Comparison of ENCODE assay signal across 35 mouse cellular contexts in genomic region chr9:111801381-111801780, GRCm38 (mm10).
"Had no signal": no experiment of that assay in that cellular context is flagged by ENCODE, and none has a peak within 500 bp of the region (broad histone marks: within the 10 kb centered on the region; RNA-seq: fewer than 3 reads in every experiment).

No protein-coding gene starts in this region.

- H3K9me3 ChIP-seq: heart, embryonic 10.5 days; heart, embryonic 12.5 days; heart, embryonic 13.5 days; heart, embryonic 15.5 days; hindbrain, embryonic 10.5 days; hindbrain, embryonic 12.5 days; hindbrain, embryonic 13.5 days; hindbrain, embryonic 15.5 days; intestine, embryonic 15.5 days; kidney, embryonic 15.5 days had no signal

- DNase-seq: heart, postnatal 10 days; heart, postnatal 14 days; heart, postnatal 36 days; heart, postnatal 4 days; kidney, adult 11 months; kidney, adult 18-20 months; kidney, adult 2 months; kidney, adult 8-10 months; kidney, adult 9 months; kidney, postnatal 10 days; kidney, postnatal 14 days; kidney, postnatal 25 days; kidney, postnatal 36 days; kidney, postnatal 4 days; layer of hippocampus, adult 9-11 months; layer of hippocampus, postnatal 36 days had no signal

- H3K4me1 ChIP-seq: heart, embryonic 10.5 days; heart, embryonic 12.5 days; heart, embryonic 13.5 days; heart, embryonic 15.5 days; hindbrain, embryonic 10.5 days; hindbrain, embryonic 12.5 days; hindbrain, embryonic 13.5 days; hindbrain, embryonic 15.5 days; intestine, embryonic 15.5 days; kidney, embryonic 15.5 days had no signal

- H3K27ac ChIP-seq: heart, embryonic 10.5 days; heart, embryonic 13.5 days; heart, embryonic 15.5 days; hindbrain, embryonic 10.5 days; hindbrain, embryonic 12.5 days; hindbrain, embryonic 13.5 days; hindbrain, embryonic 14.5 days; hindbrain, embryonic 15.5 days; hindbrain, postnatal 0 days; intestine, embryonic 15.5 days; kidney, embryonic 15.5 days; kidney, postnatal 0 days; layer of hippocampus, adult 2 months had no signal

- H3K4me3 ChIP-seq: heart, embryonic 10.5 days; heart, embryonic 12.5 days; heart, embryonic 13.5 days; heart, embryonic 15.5 days; hindbrain, embryonic 10.5 days; hindbrain, embryonic 12.5 days; hindbrain, embryonic 13.5 days; hindbrain, embryonic 15.5 days; intestine, embryonic 15.5 days; kidney, embryonic 15.5 days; layer of hippocampus, adult 2 months had no signal

- H3K4me2 ChIP-seq: heart, embryonic 11.5 days; heart, embryonic 12.5 days; heart, embryonic 13.5 days; heart, embryonic 15.5 days; hindbrain, embryonic 12.5 days; hindbrain, embryonic 13.5 days; hindbrain, embryonic 14.5 days; hindbrain, embryonic 15.5 days; intestine, embryonic 15.5 days; kidney, embryonic 15.5 days had no signal

- H3K27me3 ChIP-seq: heart, embryonic 12.5 days; heart, embryonic 13.5 days; heart, embryonic 15.5 days; hindbrain, embryonic 12.5 days; hindbrain, embryonic 13.5 days; hindbrain, embryonic 15.5 days; intestine, embryonic 15.5 days; kidney, embryonic 15.5 days had no signal

- ATAC-seq: hindbrain, embryonic 16.5 days; hindbrain, postnatal 0 days; inflammation-experienced regulatory T-cells, adult 6 months; intestine, embryonic 15.5 days; intestine, embryonic 16.5 days; intestine, postnatal 0 days had no signal

- H3K36me3 ChIP-seq: heart, embryonic 10.5 days; heart, embryonic 12.5 days; heart, embryonic 13.5 days; heart, embryonic 15.5 days; hindbrain, embryonic 10.5 days; hindbrain, embryonic 12.5 days; hindbrain, embryonic 13.5 days; hindbrain, embryonic 15.5 days; intestine, embryonic 15.5 days; kidney, embryonic 15.5 days had no signal

- H3K9ac ChIP-seq: heart, embryonic 12.5 days; heart, embryonic 13.5 days; heart, embryonic 15.5 days; hindbrain, embryonic 12.5 days; hindbrain, embryonic 13.5 days; hindbrain, embryonic 14.5 days; hindbrain, embryonic 15.5 days; intestine, embryonic 15.5 days; kidney, embryonic 15.5 days had no signal
